Mouse (Mus musculus) neutrophil, adult 65 days (primary cell): ENCODE results near the gene Rarres2. TPM values are rescaled to one million over a fixed set of nuclear protein-coding genes. Genes with fewer than 3 reads are reported as not detected.

Source experiments
- total RNA-seq: library from RNA; stranded (reverse); gene quantifications from 2 replicates; pipeline ENCODE4 v1.2.4, GENCODE M21; 2023

The Rarres2 gene
- not detected in 2 replicates for total RNA-seq

GRCm38 (mm10) chr6:48572572-48573061 is at the start of gene Rarres2:
Rarres2 (minus strand) TSS chr6:48572789.

DNA sequence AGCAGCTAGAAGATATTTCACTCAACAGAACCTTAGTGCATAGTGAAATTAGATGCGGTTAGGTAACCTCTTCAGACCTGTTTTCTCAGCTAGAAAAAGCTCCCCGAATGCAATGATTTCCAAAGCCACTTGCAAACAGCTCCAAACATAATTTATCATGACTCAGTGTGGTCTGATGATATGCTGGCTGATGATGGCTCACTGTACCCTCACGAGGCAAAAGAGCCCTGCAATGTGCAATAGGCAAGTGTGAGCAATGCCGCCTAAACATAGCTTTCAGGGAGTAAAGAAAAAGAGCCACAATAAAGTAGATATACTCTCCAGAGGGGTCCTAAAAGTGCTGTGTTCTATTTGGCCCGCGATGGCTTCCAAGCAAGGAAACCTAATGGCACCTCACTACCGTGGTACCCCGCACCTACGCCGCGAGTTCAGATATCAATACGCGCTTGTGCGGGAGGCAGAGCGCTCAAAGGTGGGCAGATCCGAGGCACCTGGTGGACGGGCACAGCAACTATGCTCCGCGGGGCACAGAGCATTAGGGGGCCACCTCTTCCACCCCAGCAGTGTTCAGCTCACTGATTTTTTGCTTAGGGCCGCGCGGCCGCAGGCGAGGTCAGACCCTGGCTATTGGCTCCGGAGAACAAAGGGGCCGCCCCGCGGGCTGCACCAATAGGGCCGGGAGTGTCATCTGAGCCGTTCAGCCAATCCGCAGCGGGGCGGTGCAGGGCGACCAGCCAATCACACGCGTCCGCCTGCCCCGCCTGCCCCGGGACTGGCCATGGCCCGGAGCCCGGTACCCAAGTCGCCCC is 28.9 kb upstream of the Rarres2 start, which contains the start of gene Zfp775:
Gene Zfp775 (plus strand): TSS at position 793 of the 809 bp plus-strand sequence.

DNA sequence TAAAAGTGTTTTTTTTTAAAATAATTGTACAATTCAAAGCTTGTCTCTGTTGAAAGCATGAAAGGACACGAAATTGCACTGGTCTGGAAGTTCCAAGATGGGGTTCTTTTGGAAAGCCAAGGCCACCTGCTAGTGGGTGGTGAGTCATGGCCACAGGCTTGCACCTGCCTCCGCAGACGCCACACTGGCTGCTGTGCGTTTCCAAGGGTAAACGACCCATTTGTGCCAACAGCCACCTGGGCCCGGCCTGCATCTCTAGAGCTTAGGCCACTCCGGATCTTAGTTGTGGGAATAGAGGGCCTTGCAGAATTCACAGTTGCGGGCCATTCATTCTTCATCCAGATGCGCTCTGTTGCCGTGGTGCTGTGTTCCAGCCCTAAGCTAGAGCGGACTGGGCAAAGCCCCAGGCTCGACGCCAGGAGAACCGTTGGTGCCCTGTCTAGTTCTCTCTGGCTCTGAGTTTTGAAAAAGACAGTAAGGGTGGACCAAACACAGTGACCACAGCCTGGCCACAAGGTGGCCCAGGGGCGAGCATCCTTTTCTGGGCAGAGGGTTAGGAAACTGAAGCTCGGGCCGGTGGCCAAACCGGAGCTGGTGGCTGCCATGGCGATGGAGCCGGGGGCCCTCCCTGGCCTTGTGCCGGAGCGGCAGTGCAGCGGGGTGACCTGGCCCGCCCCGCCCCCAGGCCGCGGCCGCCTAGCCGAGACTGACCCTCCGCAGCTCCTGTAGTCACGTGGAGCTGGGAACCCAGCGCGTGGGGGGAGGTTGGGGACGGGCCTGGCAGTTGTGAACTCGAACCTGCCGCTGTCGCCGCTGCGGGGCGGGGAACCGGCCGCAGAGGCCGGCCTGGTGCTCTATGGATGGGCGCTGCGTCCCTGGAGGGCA is 20.8 kb upstream of the Rarres2 start, which contains the start of the genes Repin1 and Gm44965:
Gene Repin1 (plus strand): TSS at position 726 of the 885 bp plus-strand sequence.
Gene Gm44965 (plus strand): TSS at position 784 of the 885 bp plus-strand sequence.

GRCm38 (mm10) chr6:48589194-48589750 is 16.7 kb upstream of the Rarres2 start, which contains the start of gene Gm45021:
Gm45021 (plus strand) TSS chr6:48589610.

GRCm38 (mm10) chr6:48554280-48555103 is 18.1 kb downstream of the Rarres2 start, which contains the start of gene Lrrc61:
Lrrc61 (plus strand) TSS chr6:48554796.

DNA sequence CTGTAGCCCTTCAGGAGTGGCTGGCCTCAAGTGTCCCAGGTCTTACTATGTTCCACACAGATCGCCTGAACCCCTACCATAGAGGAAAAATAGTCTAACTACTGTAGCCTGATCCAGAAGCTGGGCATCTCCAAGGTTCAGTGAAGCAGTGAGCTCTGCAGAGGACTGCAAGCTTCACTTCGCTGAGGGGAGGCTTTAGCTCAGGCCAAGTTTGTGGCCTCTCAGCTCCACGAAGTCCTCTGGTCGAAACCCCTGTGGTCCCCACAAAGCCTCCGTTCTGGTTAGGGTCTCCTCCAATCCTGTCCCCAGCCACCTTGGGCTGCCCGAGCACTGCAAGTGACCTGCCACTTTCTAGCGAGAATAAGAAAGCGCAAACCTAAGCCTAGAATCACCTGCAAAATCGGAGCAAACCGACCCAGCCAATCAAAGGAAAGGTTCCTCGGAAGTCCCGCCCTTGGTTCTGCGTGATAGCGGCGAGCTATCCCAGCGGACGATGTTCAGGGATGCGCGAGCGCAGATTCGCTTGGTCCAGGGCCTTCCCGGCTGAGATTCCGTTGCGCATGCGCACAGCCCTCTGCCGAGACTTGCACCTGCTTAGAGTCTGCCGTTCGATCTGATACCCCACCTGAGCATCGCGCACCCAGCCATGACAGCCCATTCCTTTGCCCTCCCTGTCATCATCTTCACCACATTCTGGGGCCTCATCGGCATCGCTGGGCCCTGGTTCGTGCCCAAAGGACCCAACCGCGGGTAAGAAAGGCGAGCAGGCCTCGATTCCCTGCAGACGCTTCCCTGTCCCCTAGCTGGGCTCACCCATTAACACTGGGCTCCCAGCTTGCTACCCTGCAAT is 35.3 kb downstream of the Rarres2 start, which contains the start of gene Atp6v0e2:
Gene Atp6v0e2 (plus strand): TSS at position 511 of the 850 bp plus-strand sequence.

Other genes with a start within 250 kb of the Rarres2 start
- gene Krba1, start 177.2 kb downstream of the Rarres2 start, total RNA-seq: 0.45 and 0.82 TPM in 2 replicates
- gene Zfp467, start 127.0 kb downstream of the Rarres2 start, total RNA-seq: 8.6 and 11.1 TPM in 2 replicates
- 0.16 TPM in 1 of 2 replicates, not detected in the other for gene Sspo, start 124.6 kb downstream of the Rarres2 start, total RNA-seq
- 0.45 TPM in 1 of 2 replicates, not detected in the other for gene Atp6v0e2, start 35.2 kb downstream of the Rarres2 start, total RNA-seq
- 22.5 and 23.0 TPM in 2 replicates for gene Lrrc61, start 18.0 kb downstream of the Rarres2 start, total RNA-seq
- not detected in 2 replicates for gene Gm45021, start 16.8 kb upstream of the Rarres2 start, total RNA-seq
- gene Repin1, start 21.1 kb upstream of the Rarres2 start, total RNA-seq: 2.2 and 2.9 TPM in 2 replicates
- 2.2 TPM in 1 of 2 replicates, not detected in the other for gene Gm44965, start 21.2 kb upstream of the Rarres2 start, total RNA-seq
- gene Zfp775, start 29.3 kb upstream of the Rarres2 start, total RNA-seq: 0.32 and 0.57 TPM in 2 replicates
- not detected in 2 replicates for gene AI854703, start 54.0 kb upstream of the Rarres2 start, total RNA-seq
- gene Gimap8, start 74.4 kb upstream of the Rarres2 start, total RNA-seq: 0.11 and 0.38 TPM in 2 replicates
- 2.1 and 3.1 TPM in 2 replicates for gene Gimap9, start 103.3 kb upstream of the Rarres2 start, total RNA-seq
- 0.29 TPM in 1 of 2 replicates, not detected in the other for gene Gimap4, start 111.8 kb upstream of the Rarres2 start, total RNA-seq
- 3.2 and 3.3 TPM in 2 replicates for gene Gimap6, start 135.4 kb upstream of the Rarres2 start, total RNA-seq
- not detected in 2 replicates for gene Gm28053, start 145.8 kb upstream of the Rarres2 start, total RNA-seq
- gene Gimap7, start 145.8 kb upstream of the Rarres2 start, total RNA-seq: not detected in 2 replicates
- gene Gimap1, start 166.3 kb upstream of the Rarres2 start, total RNA-seq: 0.32 TPM in 1 of 2 replicates, not detected in the other
- 0.57 TPM in 1 of 2 replicates, not detected in the other for gene Gimap5, start 173.4 kb upstream of the Rarres2 start, total RNA-seq
- gene Gimap3, start 198.1 kb upstream of the Rarres2 start, total RNA-seq: 0.20 and 0.22 TPM in 2 replicates